Mouse (Mus musculus): ENCODE results near the gene Serpina3m.
A peak's percentile ranks its signal among the peaks of the same experiment; 100 is the strongest.
"Not testable (repeated sequence)": the region's sequence is repeated elsewhere in the genome, so short reads cannot be mapped to it uniquely, and the experiment has no call there.

The Serpina3m gene

DNA sequence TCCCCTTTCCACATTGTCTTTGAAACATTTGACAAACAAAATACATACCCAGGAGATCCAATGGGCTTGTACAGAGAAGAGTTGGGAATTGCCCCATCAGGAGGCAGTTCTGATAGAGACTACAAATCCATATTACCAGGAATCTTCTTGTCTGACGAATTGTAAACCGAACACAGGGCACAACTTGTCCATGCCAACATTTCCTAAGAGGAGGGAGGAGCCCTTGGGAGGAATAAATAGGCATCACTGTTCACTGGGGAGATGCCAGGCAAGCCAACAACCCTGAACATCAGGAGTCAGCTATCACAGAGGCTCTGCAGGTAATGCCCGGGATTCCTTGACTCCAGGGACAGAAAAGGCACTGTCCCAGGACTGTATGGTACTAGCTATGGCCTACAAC is at the start of gene Serpina3m, which contains the start of gene Serpina3k:
Serpina3m (plus strand) TSS at position 261 of the 400 bp plus-strand sequence.
Serpina3k (plus strand) TSS at position 261 of the 400 bp plus-strand sequence.
- DNase-seq (ENCODE audit: low read depth, low spot score) = not testable (repeated sequence)

DNA sequence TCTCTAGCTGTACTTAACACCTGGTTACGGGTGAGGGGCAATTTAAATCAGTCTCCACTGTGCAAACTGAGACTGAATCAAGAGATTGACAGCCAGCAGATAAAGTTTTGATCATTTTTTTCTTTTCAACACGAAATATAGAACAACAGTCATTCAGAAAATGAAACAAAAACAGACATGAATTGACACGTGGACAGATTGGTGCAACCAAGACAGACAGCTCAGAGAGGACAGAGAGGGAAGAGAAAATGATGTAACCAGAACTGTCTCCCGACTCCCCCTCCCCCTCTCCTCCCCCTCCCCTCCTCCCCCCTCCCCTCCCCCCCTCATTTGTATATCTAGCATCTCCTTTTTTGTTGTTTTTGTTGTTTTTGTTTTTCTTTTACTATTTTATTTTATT is 48.4 kb upstream of the Serpina3m start:
- DNase-seq (ENCODE audit: low read depth, low spot score) = no peak

DNA sequence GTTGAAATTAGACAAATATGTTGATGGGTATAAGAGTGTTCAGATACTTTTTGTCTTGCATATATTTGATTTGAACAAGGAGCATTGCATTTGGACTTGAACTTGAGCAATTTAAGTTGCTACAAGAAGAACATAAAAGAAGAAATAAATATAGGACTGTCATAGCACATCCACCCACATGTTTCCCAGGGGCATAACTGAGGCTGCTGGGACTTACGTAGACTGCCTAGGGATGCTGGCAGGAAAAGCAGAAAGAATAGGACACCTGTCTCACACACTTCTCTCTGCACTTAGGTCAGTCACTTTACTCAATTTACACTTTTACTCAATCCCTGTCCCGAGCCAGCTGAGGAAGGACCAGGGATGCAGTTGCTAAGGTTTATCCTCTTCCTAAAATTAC is 44.3 kb upstream of the Serpina3m start:
- DNase-seq (ENCODE audit: low read depth, low spot score) = peak; percentile 27

DNA sequence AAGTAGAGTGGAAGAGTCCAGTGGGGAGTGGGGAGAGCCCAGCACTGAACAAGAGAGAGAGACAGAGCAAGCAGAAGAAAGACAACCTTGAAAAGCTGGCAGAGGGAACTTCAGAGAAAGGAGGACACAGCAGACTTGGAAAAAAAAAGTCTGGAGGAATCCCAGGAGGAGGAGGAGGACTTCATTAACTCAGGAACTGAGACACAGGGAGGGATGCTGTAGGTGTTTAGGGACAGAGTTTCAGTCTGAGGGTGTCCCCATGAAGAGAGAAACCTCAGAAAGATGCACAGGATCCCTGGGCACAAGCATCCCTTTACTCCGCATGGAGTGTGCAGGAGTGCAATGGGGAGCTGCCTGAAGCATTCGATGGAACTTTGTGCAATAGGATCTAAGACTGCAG is 40.2 kb upstream of the Serpina3m start:
- peak; percentile 75 for DNase-seq (ENCODE audit: low read depth, low spot score)

DNA sequence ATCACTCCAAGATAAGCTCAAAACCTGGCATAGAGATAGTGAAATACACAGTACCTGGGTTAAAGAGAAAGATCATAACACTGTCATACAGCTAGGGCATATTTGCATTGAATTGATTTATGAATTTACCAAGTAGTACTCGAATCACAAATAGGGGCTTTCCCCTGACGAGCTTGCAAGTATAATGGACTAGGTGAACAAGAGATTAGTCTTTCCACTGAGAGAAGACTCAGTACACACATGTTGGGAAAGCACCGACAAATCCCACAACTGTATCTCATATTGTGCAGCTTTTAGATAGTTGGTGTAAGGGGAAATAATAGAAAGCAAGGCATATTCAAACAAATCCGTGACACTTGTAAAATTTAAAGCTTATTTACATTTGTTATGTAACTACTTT is 32.3 kb upstream of the Serpina3m start:
- DNase-seq (ENCODE audit: low read depth, low spot score) = no peak

DNA sequence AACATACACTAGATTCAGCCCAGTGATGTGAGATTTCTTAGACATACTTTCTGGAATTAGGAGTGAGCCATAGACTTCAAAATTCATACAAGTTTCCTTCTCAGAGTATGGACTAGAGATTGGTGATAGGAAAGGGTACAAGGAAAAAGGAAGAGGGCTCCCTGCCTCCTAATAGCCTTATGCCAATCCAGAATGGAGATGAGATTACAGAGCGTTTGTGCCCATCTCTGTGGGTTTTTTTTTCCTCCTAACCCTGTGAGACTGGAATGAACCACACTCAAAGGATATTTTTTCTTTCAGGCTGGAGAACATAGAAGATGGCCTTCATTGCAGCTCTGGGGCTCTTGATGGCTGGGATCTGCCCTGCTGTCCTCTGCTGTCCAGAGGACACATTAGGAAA is 24.0 kb upstream of the Serpina3m start, which contains the start of gene Serpina3j:
Serpina3j (plus strand) TSS at position 301 of the 400 bp plus-strand sequence.
- no peak for DNase-seq (ENCODE audit: low read depth, low spot score)

DNA sequence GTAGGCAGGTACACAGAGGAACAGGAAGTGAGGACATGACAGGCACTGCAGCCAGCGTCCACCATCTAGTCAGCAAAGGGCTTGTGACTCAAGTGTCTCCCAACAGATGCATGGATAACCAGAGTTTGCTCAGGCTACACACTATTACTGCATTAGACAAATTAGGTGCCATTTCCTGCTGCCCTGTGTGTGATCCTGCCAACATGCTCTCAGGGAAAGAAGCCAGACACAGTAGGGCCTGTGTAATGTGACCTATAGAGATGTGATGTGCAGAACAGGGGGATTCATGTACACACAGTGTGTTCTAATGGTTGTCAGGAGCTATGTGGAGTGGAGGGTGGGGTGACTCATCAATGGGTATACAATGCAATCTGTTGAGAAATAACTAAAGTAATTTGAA is 15.8 kb upstream of the Serpina3m start:
- DNase-seq (ENCODE audit: low read depth, low spot score) = peak; percentile 2

DNA sequence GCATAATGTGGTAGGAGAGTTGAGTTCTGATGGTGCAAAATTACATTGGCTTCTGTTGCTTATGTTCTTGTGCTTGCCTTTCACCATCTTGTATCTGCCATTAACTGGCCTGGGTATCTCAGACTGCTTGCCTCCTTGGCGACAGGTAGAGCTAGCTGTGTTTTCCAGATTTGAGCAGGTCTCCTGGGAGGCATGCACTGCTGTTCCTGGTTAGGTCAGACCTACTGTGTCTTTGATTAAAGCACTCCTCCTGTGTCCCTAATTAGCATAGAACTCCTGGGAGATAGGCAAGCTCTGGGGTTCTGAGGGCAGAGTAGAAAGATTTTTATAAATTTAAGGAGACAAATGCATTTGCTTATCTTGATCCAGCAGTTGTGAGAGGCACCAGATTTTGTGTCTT is 6.6 kb upstream of the Serpina3m start:
- no peak for DNase-seq (ENCODE audit: low read depth, low spot score)

DNA sequence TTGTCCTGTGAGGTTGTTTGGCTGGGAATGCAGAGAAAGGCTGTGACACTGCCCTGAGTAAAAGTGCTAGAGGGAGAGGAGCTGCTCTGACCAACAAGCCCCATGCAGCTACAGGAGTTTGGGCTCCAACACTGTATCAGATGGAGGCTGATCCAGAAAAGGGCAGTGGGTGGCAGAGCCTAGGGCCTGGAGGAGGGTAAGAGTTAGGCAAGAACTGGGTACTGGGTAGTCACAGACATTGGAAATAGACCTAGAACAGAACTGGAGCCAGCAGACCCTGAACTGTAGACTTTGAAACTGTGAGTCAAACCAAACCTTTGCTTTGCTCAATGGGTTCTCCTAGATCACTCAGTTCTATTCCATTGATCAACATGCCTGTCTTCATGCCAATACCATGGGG is 1.4 kb upstream of the Serpina3m start:
- DNase-seq (ENCODE audit: low read depth, low spot score) = not testable (repeated sequence)

DNA sequence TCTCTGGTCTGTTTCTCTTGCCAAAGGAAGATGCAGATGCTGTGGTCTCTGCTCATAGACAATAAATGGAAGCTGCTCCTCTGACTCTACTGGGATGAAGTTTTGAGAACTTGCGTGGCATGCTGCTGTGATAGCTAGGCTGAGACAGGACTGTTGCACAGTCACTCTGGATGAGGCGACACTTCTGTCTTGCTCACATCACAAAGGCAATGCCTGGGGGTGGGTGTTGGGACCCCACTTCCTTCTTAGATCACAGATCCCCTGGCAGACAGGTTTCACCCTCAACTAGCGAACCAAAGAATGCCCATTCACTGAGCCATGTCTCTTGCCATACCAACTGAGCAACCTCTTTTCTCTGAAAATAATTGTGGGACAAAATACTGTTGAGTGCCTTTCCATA is 419 bp downstream of the Serpina3m start:
- DNase-seq (ENCODE audit: low read depth, low spot score) = no peak

DNA sequence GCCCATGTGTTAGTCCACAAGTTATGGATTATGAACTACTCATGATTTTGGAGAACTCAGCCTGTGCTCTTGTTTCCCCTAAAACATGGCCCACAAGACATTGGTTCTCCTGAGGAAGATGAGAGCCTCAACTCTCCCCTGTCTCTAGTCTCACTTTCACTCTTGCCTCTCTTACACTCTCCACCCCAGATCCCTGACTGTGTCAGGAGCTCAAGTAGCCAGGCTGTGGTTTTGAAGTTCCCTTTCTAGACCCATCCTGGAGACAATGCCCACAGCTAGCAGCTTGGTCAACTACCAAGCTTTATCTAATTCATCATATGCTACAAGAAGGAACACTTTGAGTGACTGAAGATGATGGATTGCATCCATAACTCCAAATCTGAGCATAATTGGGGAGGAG is 4.2 kb downstream of the Serpina3m start:
- not testable (repeated sequence) for DNase-seq (ENCODE audit: low read depth, low spot score)

DNA sequence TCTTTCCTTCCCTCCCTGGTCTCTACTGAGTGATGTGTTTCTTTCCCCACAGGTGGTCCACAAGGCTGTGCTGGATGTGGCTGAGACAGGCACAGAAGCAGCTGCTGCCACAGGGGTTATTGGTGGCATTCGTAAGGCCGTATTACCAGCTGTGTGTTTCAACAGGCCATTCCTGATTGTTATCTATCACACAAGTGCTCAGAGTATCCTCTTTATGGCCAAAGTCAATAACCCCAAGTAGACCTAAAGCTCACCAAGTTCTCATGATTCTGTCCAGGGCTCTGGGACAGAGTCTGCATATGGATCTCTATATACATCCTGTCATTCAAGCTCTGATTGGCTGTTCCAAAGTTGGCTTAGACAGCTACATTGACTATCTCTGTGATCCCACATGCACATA is 6.9 kb downstream of the Serpina3m start:
- DNase-seq (ENCODE audit: low read depth, low spot score) = no peak

DNA sequence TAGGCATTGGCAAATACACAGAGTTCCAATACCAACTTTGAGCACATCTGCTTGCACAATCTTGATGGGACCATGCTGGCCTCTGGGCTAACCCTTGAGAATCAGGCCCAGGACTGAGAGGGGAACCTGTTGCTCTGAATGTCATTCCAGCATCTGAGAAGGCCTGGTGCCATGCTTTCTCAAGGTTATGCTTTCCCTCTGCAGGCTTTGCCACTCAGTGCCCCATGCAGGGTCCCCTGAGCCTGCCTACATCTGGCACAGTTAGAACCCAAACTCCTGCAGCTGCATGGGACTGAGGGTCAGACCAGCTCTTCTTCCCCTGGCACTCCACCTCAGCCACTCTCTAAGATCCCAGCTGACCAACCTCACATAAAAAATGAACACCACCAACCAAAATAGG is 7.4 kb downstream of the Serpina3m start:
- DNase-seq (ENCODE audit: low read depth, low spot score) = no peak

DNA sequence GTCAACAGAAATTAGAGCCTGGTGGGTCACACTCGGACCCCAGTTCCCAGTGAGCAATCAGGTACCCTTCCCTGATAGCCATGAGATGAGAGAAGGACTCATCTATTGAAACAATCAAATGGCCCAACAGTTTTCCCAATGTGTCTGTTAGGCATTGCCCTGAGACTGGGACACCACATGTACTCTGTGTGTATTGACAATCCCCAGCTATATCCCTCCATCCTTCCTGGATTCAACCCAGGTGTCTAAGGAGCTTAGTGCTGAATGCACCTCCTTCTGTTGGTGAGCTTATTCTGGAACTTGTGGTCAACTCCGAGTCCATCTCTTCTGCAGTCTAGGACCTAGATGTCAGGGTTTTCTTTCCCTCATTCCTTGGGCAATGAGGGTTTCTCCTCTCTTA is 8.8 kb downstream of the Serpina3m start:
- no peak for DNase-seq (ENCODE audit: low read depth, low spot score)

DNA sequence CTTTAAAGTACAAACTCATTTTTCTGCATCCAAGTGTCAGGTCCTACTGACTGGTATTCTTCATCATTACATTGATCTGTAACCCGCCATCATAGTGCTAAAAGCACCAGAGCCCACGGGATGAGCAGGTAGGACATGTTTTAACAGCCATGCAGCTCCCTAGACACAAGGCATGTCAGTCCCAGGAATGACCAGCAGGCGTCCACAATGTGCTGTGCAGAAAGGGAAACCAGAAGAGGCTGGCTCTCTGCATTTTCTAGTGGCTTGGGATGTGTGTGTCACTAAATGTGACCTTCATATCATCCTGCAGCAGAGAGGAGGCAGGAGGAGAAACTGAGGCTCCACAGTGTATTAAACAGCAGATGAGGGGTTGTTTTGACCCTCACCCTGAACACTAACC is 13.5 kb downstream of the Serpina3m start:
- DNase-seq (ENCODE audit: low read depth, low spot score) = peak; percentile 61

DNA sequence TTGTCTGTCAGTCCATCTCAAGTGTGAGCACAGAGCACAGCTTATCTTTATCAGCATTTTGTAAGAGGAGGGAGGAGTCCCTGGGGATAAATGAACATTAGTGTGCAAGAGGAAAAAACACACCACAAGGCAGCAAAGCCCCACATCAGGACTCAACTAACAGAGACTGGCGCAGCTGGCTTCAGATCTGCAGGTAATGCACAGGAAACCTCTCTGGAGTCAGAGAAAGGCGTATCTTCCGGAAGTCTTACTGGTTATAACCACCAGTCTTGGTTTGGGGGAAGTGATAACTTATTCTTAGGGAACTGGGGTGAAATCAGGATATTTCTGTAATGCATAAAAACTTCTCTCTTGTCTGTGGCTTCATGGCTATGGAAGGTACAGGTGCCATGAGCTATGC is 17.7 kb downstream of the Serpina3m start:
- DNase-seq (ENCODE audit: low read depth, low spot score) = no peak

DNA sequence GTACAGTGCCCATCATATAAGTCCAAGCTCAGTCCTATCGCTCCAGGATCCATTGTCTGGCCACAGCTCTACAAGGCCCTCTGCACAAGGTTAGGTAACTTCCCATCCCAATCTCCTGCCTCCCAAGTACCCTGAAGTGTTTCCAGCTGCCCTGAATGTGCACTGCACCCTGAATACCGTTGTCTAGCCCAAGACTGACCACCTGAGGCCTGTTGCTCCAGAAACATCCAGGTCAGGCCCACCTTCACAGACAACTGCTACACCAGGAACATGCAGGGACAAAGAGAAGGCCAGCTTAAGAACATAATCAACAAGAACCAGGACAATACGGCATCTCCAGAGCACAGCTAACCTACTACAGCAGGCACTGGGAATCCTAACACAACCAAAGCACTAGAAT is 31.7 kb downstream of the Serpina3m start:
- no peak for DNase-seq (ENCODE audit: low read depth, low spot score)

DNA sequence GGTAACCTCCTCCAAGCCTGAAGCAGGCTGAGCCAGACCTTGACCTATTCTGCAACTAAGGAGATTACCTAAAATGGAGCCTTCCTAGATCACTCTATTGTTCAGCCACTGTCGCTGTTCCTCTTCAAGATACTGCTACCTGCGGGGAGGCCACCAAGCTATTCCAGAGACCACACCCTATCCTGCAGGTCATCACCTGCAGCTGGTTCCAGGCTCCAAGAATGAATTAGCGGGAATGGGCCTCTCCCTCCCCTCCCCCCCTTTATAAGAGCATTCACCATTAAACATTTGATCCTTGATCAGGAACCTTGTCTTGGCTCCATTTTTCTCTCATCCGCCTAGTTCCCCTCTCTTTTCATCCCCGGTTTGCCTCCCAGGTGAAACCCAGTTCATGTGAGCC is 38.9 kb downstream of the Serpina3m start:
- not testable (repeated sequence) for DNase-seq (ENCODE audit: low read depth, low spot score)

DNA sequence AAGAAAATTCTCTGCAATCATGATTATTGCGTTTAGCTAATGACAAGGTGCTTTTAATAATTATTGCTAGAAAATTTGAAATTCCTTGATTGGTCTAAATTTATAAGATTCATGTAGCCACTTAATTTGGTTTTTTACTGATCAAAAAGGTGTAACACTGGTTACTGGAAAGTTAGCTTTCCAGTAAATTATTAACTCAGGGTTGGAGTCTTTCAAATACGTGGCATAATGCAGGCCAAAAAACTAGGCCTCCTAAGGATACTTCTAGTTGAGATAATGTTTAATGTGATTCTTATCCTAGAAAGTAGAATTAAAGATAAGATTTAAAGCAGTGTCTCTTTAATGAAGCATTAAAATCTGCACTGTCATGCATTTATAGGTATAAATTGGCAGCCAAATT is 40.1 kb downstream of the Serpina3m start:
- not testable (repeated sequence) for DNase-seq (ENCODE audit: low read depth, low spot score)

DNA sequence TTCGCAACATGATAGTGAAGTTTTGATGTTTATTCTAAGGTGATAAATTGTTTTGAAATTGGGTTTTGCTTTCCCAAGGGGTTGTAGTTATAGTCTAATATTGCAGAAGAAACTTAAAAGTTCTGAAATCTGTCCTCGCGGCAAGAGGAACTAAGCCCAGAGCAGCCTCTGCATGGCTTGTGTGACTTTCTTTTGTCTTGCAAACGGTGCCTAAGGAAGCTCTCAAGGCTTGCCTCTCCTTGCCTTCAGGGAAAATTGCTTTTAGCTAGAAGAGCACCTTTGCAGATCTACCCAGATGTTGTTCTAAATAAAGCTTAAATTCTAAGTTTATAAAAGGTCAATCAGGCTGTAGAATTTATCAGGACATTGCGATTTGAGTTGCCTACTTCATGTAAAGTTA is 40.5 kb downstream of the Serpina3m start:
- DNase-seq (ENCODE audit: low read depth, low spot score) = not testable (repeated sequence)

DNA sequence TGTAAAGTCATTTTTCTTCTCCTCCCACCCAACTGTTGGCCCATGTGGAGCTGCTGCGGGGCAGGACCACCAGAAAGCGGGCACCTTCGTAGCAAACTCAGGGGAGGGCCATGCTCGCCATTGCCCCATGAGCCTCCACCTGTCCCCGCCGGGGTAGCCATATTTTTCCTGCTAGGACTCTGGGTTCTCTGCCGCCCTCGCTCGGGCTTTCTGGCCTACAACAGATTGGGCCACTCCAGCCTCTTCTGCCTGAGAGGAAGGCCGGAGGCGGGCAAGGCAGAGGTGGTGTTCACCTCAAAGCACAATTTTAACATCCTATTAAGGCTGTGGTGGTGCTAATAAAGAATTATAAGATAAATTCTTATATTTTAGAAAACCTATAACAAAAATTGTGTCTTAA is 41.6 kb downstream of the Serpina3m start:
- DNase-seq (ENCODE audit: low read depth, low spot score) = no peak

DNA sequence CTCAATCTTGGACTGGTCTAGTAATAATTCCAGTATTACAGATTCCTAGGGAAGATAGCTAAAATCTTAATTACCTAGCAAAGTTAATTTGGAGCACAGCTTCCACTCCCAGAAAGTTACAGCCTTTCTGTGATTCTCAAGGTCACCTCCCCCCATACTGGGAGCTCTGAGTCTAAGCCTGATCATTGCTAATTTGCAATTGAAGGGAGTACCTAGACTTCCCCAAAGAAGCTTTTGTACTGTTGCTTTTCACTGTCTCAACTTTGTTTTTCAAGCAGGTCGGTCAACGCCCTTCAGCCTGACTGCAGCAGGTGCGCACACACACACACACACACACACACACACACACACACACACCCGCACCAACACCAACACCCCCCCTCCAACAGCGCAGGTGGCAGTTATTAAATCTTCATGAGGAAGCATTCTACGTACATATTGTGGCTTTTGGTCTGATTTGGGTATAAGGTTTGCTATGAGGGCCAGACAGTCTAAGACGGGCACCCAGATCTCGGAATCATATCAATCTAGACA is 42.9 kb downstream of the Serpina3m start:
- not testable (repeated sequence) for DNase-seq (ENCODE audit: low read depth, low spot score)

DNA sequence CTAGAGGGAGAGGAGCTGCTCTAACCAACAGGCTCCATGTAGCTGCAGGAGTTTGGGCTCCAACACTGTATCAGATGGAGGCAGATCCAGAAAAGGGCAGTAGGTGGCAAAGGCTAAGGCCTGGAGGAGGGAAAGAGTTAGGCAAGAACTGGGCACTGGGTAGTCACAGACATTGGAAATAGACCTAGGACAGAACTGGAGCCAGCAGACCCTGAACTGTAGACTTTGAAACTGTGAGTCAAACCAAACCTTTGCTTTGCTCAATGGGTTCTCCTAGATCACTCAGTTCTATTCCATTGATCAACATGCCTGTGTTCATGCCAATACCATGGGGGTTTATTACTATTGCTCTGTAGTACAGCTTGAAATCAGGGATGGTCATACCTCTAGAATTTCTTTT is 47.7 kb downstream of the Serpina3m start:
- not testable (repeated sequence) for DNase-seq (ENCODE audit: low read depth, low spot score)

DNA sequence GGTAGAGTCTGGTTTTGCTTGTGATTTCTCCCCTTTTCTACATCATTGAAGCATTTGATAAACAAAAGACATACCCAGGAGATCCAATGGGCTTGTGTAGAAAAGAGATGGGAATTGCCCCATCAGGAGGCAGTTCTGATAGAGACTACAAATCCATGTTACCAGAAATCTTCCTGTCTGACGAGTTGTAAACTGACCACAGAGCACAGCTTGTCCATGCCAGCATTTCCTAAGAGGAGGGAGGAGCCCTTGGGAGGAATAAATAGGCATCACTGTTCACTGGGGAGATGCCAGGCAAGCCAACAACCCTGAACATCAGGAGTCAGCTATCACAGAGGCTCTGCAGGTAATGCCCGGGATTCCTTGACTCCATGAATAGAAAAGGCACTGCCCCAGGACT is 48.6 kb downstream of the Serpina3m start:
- DNase-seq (ENCODE audit: low read depth, low spot score) = not testable (repeated sequence)
